Mouse (Mus musculus) heart, postnatal 0 days (tissue): Measurements from ENCODE around the gene Iqcc.

Source experiments
- CTCF ChIP-seq: IDR thresholded peaks from 2 replicates; pipeline ENCODE4 v1.5.1; 2016; ENCODE audit warnings: antibody characterized with exemption, control low read depth, low read depth
- EP300 ChIP-seq: IDR thresholded peaks from 2 replicates; pipeline ENCODE4 v1.6.1; 2016; ENCODE audit warnings: antibody characterized with exemption, low read depth

- TF ChIP-seq CTCF (no peak), EP300 (no peak)
Measured at GRCm38 (mm10) chr4:129585773-129586172, 33.1 kb downstream of the Iqcc start.
